Mouse (Mus musculus) frontal cortex, adult (tissue): ENCODE results near the gene Fanca.

Experiments used
- ATAC-seq: cut with Nextera tagmentation; 2 replicates; pipeline ENCODE4 v1.9.2; 2017; ENCODE audit warnings: mild to moderate bottlenecking, moderate library complexity, mixed read lengths; ENCODE audit not compliant: low TSS enrichment

The Fanca gene

DNA sequence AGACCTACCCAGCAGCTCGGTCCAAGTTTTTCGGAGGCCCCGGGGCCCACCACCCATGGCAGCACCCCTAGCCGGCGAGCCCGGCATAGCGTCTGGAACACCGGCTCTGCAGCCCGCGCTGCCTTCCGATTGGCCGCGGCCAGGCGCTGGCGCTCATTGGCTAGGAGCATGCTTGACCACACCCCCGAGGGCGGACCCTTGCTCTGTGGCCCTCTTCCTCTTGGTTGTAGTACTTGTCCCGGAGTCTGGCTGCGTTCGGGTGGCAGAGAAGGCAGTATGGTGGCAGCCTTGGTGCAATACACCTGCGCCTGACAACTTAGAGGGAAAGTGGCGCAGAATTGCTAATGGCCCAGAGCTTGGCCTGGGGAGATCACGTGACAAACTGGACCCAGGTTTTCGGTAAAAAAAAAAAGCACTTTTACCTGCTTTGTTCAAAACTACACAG is at the start of gene Fanca:
Gene Fanca, minus strand, starts transcription at position 110 of the 445 bp plus-strand sequence.
- peak; percentile 100 for ATAC-seq

- ATAC-seq = peak; percentile 74
Observed at GRCm38 (mm10) chr8:123361082-123361739, 42.8 kb upstream of the Fanca start.

DNA sequence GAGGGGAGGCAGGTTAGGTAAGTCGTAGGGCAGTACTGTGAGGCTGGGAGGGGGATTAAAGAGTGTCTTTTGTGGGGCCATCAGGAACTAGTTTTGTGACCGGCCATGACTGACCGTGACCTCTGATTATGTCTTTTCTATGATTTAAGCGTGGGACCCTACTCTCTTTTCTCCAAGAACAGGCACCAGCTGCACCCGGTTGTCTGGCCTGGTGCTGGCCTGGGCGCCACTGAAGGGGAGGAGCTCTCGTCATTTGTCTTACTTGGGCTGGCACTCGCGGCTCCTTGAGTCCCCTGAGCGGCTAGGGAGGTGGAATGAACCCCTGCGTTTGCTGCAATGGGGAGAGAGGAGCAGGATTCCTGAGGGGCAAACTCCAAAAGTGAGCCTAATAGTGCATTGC is 34.8 kb upstream of the Fanca start:
- no peak for ATAC-seq

GRCm38 (mm10) chr8:123352786-123353185 is 34.4 kb upstream of the Fanca start:
- ATAC-seq = peak; percentile 87

DNA sequence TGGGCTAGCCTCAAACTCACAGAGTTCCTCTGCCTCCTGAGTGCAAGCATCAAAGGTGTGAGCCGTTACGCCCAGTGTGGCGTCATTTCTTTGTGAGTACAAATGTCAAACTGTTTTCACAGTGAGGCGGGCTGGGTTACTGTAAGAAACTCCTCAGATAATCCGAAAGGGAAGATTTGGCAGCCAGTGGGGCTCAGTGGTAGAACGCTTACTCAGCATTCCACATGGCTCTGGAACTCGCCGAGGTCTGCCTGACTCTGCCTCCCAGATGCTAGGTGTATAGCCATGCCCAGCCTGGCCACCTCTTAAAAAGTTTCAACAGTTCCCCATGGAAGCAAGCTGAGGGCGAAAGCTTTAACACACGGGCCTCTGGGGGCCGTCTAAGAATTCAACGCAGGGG is 33.7 kb upstream of the Fanca start:
- no peak for ATAC-seq

- no peak for ATAC-seq
Observed at GRCm38 (mm10) chr8:123349073-123349472, 30.7 kb upstream of the Fanca start.

GRCm38 (mm10) chr8:123348237-123348843 is 30.0 kb upstream of the Fanca start:
- ATAC-seq = no peak

- ATAC-seq = no peak
Observed at GRCm38 (mm10) chr8:123347293-123347692, 28.9 kb upstream of the Fanca start.

- ATAC-seq = no peak
Observed at GRCm38 (mm10) chr8:123345856-123346255, 27.5 kb upstream of the Fanca start.

DNA sequence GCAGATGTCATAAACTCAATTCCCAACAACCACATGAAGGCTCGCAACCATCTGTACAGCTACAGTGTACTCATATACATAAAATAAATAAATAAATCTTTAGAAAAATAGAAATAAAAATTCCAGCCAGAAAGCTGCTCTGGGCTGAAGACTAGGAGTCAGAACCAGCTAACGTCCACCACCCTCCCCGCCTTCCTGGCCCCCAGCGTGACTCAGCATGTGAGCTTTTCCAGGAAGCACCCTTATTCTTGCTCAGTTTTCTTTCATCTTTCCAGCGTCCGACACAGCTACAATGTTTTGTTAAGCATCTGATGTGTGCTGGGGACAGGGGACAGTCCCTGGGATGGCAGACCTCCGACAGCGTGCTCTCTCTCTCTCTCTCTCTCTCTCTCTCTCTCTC is 26.8 kb upstream of the Fanca start:
- no peak for ATAC-seq

DNA sequence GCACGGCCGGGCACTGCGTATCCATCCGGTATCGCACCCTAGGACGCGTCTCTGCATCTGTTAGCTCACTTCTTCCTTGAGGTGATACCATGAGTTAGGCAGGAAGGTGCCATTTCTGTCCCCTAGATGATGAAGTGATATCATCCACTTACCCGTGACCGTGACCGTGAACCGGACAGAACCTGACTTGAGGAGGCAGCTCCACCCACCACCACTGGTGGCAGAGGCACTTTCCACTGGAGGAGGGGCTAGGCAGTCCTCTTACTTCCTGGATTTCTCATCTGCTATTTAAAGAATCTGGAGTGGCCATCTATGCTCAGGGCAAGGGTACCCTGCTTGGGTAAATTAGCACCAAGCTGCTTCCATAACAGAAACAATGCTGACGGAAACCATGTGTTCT is 25.0 kb upstream of the Fanca start:
- ATAC-seq = no peak

DNA sequence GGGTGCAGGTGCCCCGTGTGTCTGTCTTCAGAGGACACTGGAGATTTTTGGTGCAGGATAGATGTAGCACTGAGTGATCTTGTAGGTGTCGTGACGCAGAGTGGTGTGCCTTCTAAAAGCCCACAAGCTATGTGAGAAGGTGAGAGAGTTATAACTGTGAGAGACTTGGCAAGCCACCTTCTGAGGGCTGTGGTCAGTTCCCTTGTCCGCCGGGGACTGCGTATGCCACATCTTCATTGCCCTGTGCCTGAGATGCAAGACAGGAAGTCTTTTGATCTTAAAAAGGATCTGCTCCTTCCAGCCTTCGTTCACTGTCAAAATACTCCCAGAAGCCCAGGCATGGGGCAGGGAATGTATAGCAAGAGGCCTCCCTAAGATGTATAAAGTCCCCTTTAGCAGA is 24.5 kb upstream of the Fanca start:
- ATAC-seq = no peak

DNA sequence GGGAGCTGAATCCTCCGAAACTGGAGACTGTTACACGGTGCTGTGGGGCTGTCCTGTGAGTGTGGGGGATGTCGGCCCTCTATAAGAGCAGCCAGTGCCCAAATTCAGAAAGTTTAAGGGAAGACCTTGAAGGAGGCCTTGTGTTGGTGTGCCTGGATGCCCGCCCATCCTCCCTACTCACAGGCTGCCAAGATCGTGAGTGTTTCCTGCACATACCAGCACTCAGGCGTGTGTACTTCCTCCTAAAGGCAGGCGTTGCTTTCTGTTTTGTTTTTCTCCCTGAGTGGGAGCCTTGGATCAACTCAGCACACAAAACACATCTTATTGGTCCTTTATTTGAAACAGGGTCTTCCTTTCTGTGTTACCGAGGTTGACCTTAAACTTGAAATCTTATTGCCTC is 23.9 kb upstream of the Fanca start:
- peak; percentile 78; the same call in 1 of the 2 replicates for ATAC-seq

DNA sequence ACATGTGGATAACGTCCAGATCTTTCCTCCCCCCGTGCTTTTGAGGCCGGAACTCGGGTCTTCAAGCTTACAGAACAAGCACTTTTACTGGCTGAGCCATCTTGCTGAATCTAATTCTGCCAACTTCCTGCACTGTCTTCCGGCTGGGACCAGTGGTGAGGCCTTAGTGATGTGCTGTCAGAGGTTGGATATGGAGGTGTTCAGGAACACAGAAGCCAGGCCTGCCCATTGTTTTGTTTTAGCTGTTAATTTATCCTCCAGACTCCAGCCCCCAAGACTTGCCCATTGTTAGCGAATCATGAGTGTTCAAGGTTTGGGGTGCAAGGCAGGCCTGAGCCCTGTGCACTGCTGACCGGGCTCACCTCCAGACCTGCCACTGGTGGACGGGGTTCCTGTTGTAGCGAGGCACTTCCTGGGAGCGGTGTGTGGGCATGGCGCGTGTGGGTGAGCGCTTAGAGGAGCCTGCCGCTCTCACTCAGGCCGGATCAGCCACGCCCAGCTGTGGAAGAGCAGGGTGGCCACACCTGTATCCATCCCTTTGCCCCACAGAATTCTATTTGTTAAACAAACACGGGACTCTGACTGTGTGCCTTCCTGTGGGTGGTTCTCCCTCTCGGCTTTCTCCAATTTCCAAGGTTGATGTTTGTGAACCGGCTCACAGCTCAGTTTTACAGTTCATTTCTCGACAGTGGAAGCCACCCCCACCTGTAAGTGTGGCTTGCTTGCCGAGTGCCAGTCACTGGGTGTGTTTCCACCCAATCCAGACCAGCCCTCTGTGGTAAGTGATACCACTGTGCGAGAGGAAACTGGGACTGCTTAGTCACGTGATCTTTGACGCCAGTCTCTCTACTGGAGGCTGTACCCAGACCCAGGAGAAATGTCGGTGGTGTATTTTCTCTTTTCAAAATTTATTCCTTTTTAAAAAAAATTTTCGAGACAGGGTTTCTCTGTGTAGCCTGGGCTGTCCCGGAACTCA is 23.0 kb upstream of the Fanca start:
- ATAC-seq = no peak

GRCm38 (mm10) chr8:123340071-123340470 is 21.7 kb upstream of the Fanca start:
- no peak for ATAC-seq

GRCm38 (mm10) chr8:123337475-123337874 is 19.1 kb upstream of the Fanca start:
- ATAC-seq = no peak

DNA sequence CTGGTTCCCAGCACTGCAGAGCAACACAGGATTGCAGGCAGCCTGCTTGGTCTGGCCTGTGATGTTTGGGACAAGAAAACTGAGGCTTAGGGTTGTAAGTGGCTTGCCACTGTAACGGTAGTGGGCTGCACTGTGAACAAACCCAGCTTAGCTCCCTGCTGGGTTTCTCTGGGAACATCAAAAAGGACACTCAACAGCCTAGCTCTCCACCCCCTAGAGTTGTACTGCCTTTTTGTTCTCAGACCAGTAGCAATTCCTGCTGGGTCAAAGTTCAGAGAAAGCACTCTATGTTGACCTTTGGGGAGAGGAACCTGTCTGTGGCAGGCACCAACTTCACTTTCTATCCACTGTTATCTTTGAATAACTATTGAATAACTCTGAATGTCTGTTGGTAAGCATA is 16.1 kb upstream of the Fanca start:
- no peak for ATAC-seq

GRCm38 (mm10) chr8:123333864-123334263 is 15.5 kb upstream of the Fanca start:
- ATAC-seq = no peak

DNA sequence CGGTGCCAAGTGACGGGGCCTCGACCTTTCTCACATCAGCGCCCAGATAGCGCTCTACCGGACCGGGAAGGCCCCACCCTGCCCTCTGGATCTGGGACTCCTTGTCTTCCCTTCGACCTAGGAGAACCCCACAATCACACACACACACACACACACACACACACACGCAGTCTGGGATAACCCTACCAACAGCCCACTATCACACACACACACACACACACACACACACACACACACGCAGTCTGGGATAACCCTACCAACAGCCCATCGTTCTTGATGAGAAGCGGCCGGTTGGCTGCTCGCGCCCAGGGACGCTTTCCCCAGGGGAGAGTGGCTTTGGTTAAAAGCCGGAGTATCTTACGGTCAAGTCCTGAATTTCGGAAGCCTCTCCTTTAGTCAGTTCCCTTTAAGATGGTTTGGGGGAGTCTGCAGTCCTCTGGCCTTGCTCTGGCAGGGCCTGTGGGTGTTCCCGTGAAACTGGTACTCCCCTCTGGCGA is 14.8 kb upstream of the Fanca start:
- 0 out of 2 replicates have a peak, but pooled peaks have one; percentile 6 for ATAC-seq

DNA sequence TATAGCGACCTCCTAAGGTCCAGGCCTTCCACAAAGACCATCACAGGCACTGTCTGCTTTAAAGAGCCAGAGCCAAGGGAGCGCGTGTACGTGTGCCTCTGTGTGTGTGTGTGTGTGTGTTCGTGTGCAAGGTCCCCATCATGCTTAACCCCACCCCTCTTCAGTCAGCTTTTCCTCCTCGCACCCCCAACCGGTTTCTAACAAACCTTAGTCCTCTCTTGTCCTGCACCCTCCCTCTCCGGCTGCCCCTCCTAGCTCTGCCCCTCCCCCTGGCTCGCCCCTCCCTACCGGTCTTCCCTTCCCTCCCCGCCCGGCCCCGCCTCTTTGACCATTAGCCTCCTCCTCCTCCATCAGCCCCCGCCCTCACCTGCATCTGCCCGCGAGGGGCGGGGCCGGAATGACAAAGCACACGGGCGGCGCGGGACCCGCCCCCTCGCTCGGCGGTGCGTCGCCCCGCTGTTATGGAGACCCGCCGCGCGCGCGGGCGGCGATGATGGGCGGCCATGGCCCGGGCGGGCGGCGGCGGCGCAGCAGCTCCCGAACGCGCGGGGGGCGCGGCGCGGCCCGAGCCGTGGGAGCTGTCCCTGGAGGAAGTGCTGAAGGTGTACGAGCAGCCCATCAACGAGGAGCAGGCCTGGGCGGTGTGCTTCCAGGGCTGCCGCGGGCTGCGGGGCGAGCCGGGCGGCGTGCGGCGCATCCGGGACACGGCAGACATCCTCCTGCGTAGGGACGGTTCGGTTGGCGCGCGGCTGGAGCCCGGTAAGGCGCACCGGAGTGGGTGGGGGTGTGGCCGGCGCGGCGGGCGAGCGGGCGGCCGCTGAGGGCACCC is 14.1 kb upstream of the Fanca start, which contains the start of gene Spire2:
Gene Spire2, plus strand, starts transcription at position 452 of the 829 bp plus-strand sequence.
- peak; percentile 56 for ATAC-seq

DNA sequence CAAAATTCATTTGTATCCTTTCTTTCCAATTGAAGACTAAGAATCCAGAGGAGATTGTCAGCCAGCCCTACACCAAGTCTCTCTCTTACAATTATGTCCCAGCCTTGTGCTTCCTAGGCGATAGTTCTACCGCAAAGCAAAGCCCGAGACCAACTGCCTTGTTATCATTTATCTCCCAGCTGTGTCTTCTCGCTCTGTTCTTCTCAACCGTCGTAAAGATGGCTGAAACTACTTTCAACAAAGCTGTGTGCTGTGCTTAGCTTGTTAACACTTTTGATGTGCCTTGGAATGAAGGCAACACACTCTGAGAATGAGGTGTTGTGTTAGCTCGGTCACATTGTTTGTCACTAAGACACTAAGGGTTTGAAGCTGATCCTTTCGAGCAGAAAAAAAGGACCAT is 13.4 kb upstream of the Fanca start:
- ATAC-seq = no peak
